Comparison of ENCODE assay signal across 12 mouse cellular contexts in genomic region chr4:135385614-135386013, GRCm38 (mm10). TPM values are rescaled to one million over a fixed set of nuclear protein-coding genes. Genes with fewer than 3 reads are reported as not detected.
A peak's percentile ranks its signal among the peaks of the same experiment; 100 is the strongest.
DNase-seq lines count a peak whose midpoint lies in the region; ATAC-seq and TF ChIP-seq lines count a peak whose summit lies in the region.
"Had no signal": no experiment of that assay in that cellular context is flagged by ENCODE, and none has a peak within 500 bp of the region (broad histone marks: within the 10 kb centered on the region; RNA-seq: fewer than 3 reads in every experiment).

No protein-coding gene starts in this region.

- 0 out of 2 replicates have a peak, but pooled peaks have one; percentile 28 for ATAC-seq in heart, postnatal 0 days (ENCODE audit: insufficient read depth, low read depth)
- peak; percentile 44; the same call in 1 of the 2 replicates for ATAC-seq in kidney, postnatal 0 days (replicated peaks; ENCODE audit: low FRiP score, low read depth)
- ATAC-seq in stomach, postnatal 0 days (ENCODE audit: low FRiP score, low TSS enrichment): peak; percentile 63
- ATAC-seq: forebrain, postnatal 0 days had no signal

- TF ChIP-seq CTCF in heart, postnatal 0 days (IDR thresholded peaks at IDR 0.05; ENCODE audit: low read depth): no peak
- no peak for TF ChIP-seq CTCF in kidney, postnatal 0 days (IDR thresholded peaks at IDR 0.05; ENCODE audit: low read depth)
- no peak for TF ChIP-seq CTCF in stomach, postnatal 0 days (IDR thresholded peaks at IDR 0.05; ENCODE audit: low read depth)

- H3K36me3 ChIP-seq in heart, postnatal 0 days (replicated peaks; ENCODE audit: control insufficient read depth, insufficient read depth, low read length): no peaks in the 10 kb centered on the region
- H3K36me3 ChIP-seq in kidney, postnatal 0 days (ENCODE audit: insufficient read depth, low read length): no peaks in the 10 kb centered on the region
- H3K36me3 ChIP-seq in stomach, postnatal 0 days (ENCODE audit: control insufficient read depth, insufficient read depth, low read length): no peaks in the 10 kb centered on the region

- TF ChIP-seq EP300 in heart, postnatal 0 days (IDR thresholded peaks at IDR 0.05; ENCODE audit: low read depth): no peak
- no peak for TF ChIP-seq EP300 in stomach, postnatal 0 days (optimal IDR thresholded peaks at IDR 0.05)

- no peak overlapping the region for H3K9ac ChIP-seq in heart, postnatal 0 days (replicated peaks; ENCODE audit: low read depth, low read length)
- H3K9ac ChIP-seq in kidney, postnatal 0 days (ENCODE audit: low read depth, low read length): no peak overlapping the region
- H3K9ac ChIP-seq in stomach, postnatal 0 days (ENCODE audit: low read length): no peak overlapping the region; the same call in 1 of the 2 replicates
- H3K9ac ChIP-seq: forebrain, postnatal 0 days had no signal

- H3K4me1 ChIP-seq in heart, postnatal 0 days (ENCODE audit: control insufficient read depth, insufficient read depth): no peaks in the 10 kb centered on the region
- H3K4me1 ChIP-seq in kidney, postnatal 0 days (replicated peaks; ENCODE audit: insufficient read depth, low read length): no peaks in the 10 kb centered on the region
- H3K4me1 ChIP-seq in stomach, postnatal 0 days (replicated peaks; ENCODE audit: control insufficient read depth, insufficient read depth): no peaks in the 10 kb centered on the region

- no peak overlapping the region for H3K4me3 ChIP-seq in heart, postnatal 0 days (ENCODE audit: low read depth, low read length)
- H3K4me3 ChIP-seq in kidney, postnatal 0 days (replicated peaks; ENCODE audit: low read depth, low read length): no peak overlapping the region
- H3K4me3 ChIP-seq in stomach, postnatal 0 days (ENCODE audit: low read depth, low read length): no peak overlapping the region

- H3K4me2 ChIP-seq in heart, postnatal 0 days (ENCODE audit: low read depth, low read length): no peak overlapping the region; the same call in 1 of the 2 replicates
- 0 out of 2 replicates have a peak overlapping the region, but pooled peaks have one; percentile 13 for H3K4me2 ChIP-seq in kidney, postnatal 0 days (ENCODE audit: low read length)
- H3K4me2 ChIP-seq in stomach, postnatal 0 days (replicated peaks; ENCODE audit: low read depth): no peak overlapping the region

- H3K27ac ChIP-seq in heart, postnatal 0 days (ENCODE audit: low read depth): no peak overlapping the region
- no peak overlapping the region for H3K27ac ChIP-seq in kidney, postnatal 0 days
- H3K27ac ChIP-seq in stomach, postnatal 0 days (replicated peaks): no peak overlapping the region

- 0 out of 2 replicates have a peak, but pooled peaks cover 5% of the 10 kb centered on the region for H3K27me3 ChIP-seq in heart, postnatal 0 days (ENCODE audit: control insufficient read depth, insufficient read depth, low read length)
- no peaks in the 10 kb centered on the region for H3K27me3 ChIP-seq in kidney, postnatal 0 days (ENCODE audit: insufficient read depth, low read length)
- no peaks in the 10 kb centered on the region for H3K27me3 ChIP-seq in stomach, postnatal 0 days (ENCODE audit: control insufficient read depth, insufficient read depth, low read length)

- no peak for DNase-seq in heart, postnatal 0 days (ENCODE audit: low spot score)
- no peak for DNase-seq in heart, adult 9 months (ENCODE audit: low spot score in 2 of 2)
- peak; percentile 12 for DNase-seq in right cerebral cortex, postnatal 14 days
- DNase-seq in right cerebral cortex, postnatal 25 days: no peak
- peak; percentile 13 for DNase-seq in kidney, postnatal 0 days (ENCODE audit: low spot score)
- peak; percentile 81 for DNase-seq in stomach, postnatal 0 days (ENCODE audit: low spot score)
- DNase-seq in right cerebral cortex, adult 2 months (ENCODE audit: low spot score in 2 of 2): no peak
- DNase-seq in cerebellum, postnatal 4 days (ENCODE audit: low spot score in 2 of 2): no peak
- DNase-seq: forebrain, postnatal 0 days; heart, postnatal 36 days; layer of hippocampus, adult 9-11 months; thymus, adult 2 months had no signal

- H3K9me3 ChIP-seq in heart, postnatal 0 days (replicated peaks; ENCODE audit: control insufficient read depth, low read length): no peaks in the 10 kb centered on the region
- no peaks in the 10 kb centered on the region for H3K9me3 ChIP-seq in kidney, postnatal 0 days (replicated peaks; ENCODE audit: low read length)
- no peaks in the 10 kb centered on the region for H3K9me3 ChIP-seq in stomach, postnatal 0 days (ENCODE audit: control insufficient read depth, low read length)

- 25% methylated on average over 10 of the region's 10 CpGs for WGBS in heart, postnatal 0 days
- 44% methylated on average over 10 of the region's 10 CpGs for WGBS in kidney, postnatal 0 days
- WGBS in stomach, postnatal 0 days: 35% methylated on average over 10 of the region's 10 CpGs

RNA-seq across cellular contexts. Expression of gene Ncmap, which starts 12.4 kb away (rescaled TPM):
- total RNA-seq in heart, postnatal 0 days (2014; rRNA removed; ENCODE audit: low replicate concordance): 0.15 TPM in 1 of 2 replicates, not detected in the other
- 0.14 and 0.16 TPM in 2 replicates for polyA plus RNA-seq in heart, postnatal 0 days (2015; fragmentation: Nextera tagmentation; extraction: Ambion mirVana)
- polyA plus RNA-seq in kidney, postnatal 0 days (2015; fragmentation: Nextera tagmentation; extraction: Ambion mirVana): 2.0 and 2.6 TPM in 2 replicates
- 39.8 and 42.2 TPM in 2 replicates for polyA plus RNA-seq in stomach, postnatal 0 days (2015; fragmentation: Nextera tagmentation; extraction: Ambion mirVana)

RNA-seq across cellular contexts. Expression of gene Srrm1, which starts 32.5 kb away (rescaled TPM):
- total RNA-seq in heart, postnatal 0 days (2014; rRNA removed; ENCODE audit: low replicate concordance): 18.6 and 22.6 TPM in 2 replicates
- 85.0 and 99.6 TPM in 2 replicates for polyA plus RNA-seq in heart, postnatal 0 days (2015; fragmentation: Nextera tagmentation; extraction: Ambion mirVana)
- 183 and 203 TPM in 2 replicates for polyA plus RNA-seq in kidney, postnatal 0 days (2015; fragmentation: Nextera tagmentation; extraction: Ambion mirVana)
- polyA plus RNA-seq in stomach, postnatal 0 days (2015; fragmentation: Nextera tagmentation; extraction: Ambion mirVana): 95.9 and 108 TPM in 2 replicates

RNA-seq across cellular contexts. Expression of gene Rcan3, which starts 48.0 kb away (rescaled TPM):
- 10.4 and 13.7 TPM in 2 replicates for total RNA-seq in heart, postnatal 0 days (2014; rRNA removed; ENCODE audit: low replicate concordance)
- polyA plus RNA-seq in heart, postnatal 0 days (2015; fragmentation: Nextera tagmentation; extraction: Ambion mirVana): 7.1 and 7.7 TPM in 2 replicates
- 16.2 and 17.8 TPM in 2 replicates for polyA plus RNA-seq in kidney, postnatal 0 days (2015; fragmentation: Nextera tagmentation; extraction: Ambion mirVana)
- 15.7 and 15.8 TPM in 2 replicates for polyA plus RNA-seq in stomach, postnatal 0 days (2015; fragmentation: Nextera tagmentation; extraction: Ambion mirVana)

Comparison
In these comparisons a context has a peak if more than half of its experiments do, and no peak if none do; other contexts are left out.
1. DNase-seq: peak in right cerebral cortex, postnatal 14 days (single experiment), kidney, postnatal 0 days (single experiment) and stomach, postnatal 0 days (single experiment); none in heart, postnatal 0 days (single experiment), heart, adult 9 months (0 of 2), right cerebral cortex, postnatal 25 days (single experiment), right cerebral cortex, adult 2 months (0 of 2) and cerebellum, postnatal 4 days (0 of 2).
2. RNA of gene Ncmap, which starts 12.4 kb away (polyA plus RNA-seq): 39.8 to 42.2 TPM in stomach, postnatal 0 days; 2.0 to 2.6 TPM in kidney, postnatal 0 days and 0.14 to 0.16 TPM in heart, postnatal 0 days; every median in the first group is over 10 times any median in the second.
3. Peak in every context shown above with its lines, with median percentiles within 50 percentile points of each other: ATAC-seq.